ENCODE assay signal across 8 mouse cellular contexts in the genomic region with DNA sequence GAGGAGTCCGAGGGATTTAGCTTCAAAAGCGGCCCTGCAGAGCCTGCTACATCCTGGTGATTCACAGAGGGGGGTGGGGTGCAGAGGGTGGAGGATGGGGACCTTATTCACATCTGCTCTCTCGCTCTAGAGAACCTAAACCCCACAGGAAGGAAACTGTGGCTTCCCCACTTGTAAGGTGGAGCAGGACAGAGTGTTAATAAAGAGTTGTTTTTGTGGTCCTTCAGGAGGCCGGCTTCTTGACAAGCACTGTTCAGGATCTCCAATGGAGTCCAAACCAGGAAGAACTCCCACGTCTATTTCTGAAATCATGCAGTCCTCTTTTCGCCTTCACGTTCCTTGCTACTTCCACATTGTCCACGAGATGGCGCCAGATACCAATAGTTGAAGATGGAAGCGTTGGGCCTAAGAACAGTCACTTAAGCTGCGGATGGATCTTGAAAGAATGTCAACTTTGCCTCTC. TPM values are rescaled to one million over a fixed set of nuclear protein-coding genes. Genes with fewer than 3 reads are reported as not detected.
DNase-seq lines count a peak whose midpoint lies in the region; ATAC-seq and TF ChIP-seq lines count a peak whose summit lies in the region.

No protein-coding gene starts in this region.

- peak overlapping the region; percentile 40 for H3K4me2 ChIP-seq in embryonic facial prominence, embryonic 13.5 days
- peak overlapping the region; percentile 21; the same call in 1 of the 2 replicates for H3K4me2 ChIP-seq in kidney, embryonic 15.5 days
- H3K4me2 ChIP-seq in liver, embryonic 11.5 days: no peak overlapping the region
- no peak overlapping the region for H3K4me2 ChIP-seq in neural tube, embryonic 11.5 days (ENCODE audit: low read depth)
- 0 out of 2 replicates have a peak overlapping the region, but pooled peaks have one; percentile 11 for H3K4me2 ChIP-seq in stomach, postnatal 0 days (replicated peaks; ENCODE audit: low read depth)

- ATAC-seq in embryonic facial prominence, embryonic 13.5 days (ENCODE audit: insufficient number of reproducible peaks, insufficient read depth, low FRiP score, low TSS enrichment, low read depth): no peak
- ATAC-seq in kidney, embryonic 15.5 days (replicated peaks; ENCODE audit: low FRiP score): no peak
- ATAC-seq in liver, embryonic 11.5 days (replicated peaks; ENCODE audit: low FRiP score): peak; percentile 11; the same call in 1 of the 2 replicates
- ATAC-seq in neural tube, embryonic 11.5 days (ENCODE audit: insufficient read depth, low FRiP score, low TSS enrichment): peak; percentile 18
- no peak; the same call in 1 of the 2 replicates for ATAC-seq in stomach, postnatal 0 days (ENCODE audit: low FRiP score, low TSS enrichment)

- no peaks in the 10 kb centered on the region for H3K9me3 ChIP-seq in embryonic facial prominence, embryonic 13.5 days
- H3K9me3 ChIP-seq in kidney, embryonic 15.5 days (replicated peaks): no peaks in the 10 kb centered on the region
- no peaks in the 10 kb centered on the region for H3K9me3 ChIP-seq in liver, embryonic 11.5 days (ENCODE audit: control insufficient read depth, low read length)
- no peaks in the 10 kb centered on the region for H3K9me3 ChIP-seq in neural tube, embryonic 11.5 days (ENCODE audit: control insufficient read depth, low read length)
- no peaks in the 10 kb centered on the region for H3K9me3 ChIP-seq in stomach, postnatal 0 days (ENCODE audit: control insufficient read depth, low read length)

- H3K27me3 ChIP-seq in embryonic facial prominence, embryonic 13.5 days: peaks cover 10% of the 10 kb centered on the region
- 0 out of 2 replicates have a peak, but pooled peaks cover 9% of the 10 kb centered on the region for H3K27me3 ChIP-seq in kidney, embryonic 15.5 days
- no peaks in the 10 kb centered on the region; the same call in 1 of the 2 replicates for H3K27me3 ChIP-seq in liver, embryonic 11.5 days (replicated peaks; ENCODE audit: control insufficient read depth, insufficient read depth, low read length)
- H3K27me3 ChIP-seq in neural tube, embryonic 11.5 days (ENCODE audit: control insufficient read depth, insufficient read depth, low read length): no peaks in the 10 kb centered on the region
- no peaks in the 10 kb centered on the region for H3K27me3 ChIP-seq in stomach, postnatal 0 days (ENCODE audit: control insufficient read depth, insufficient read depth, low read length)

- H3K9ac ChIP-seq in embryonic facial prominence, embryonic 13.5 days: no peak overlapping the region
- H3K9ac ChIP-seq in kidney, embryonic 15.5 days: no peak overlapping the region
- no peak overlapping the region for H3K9ac ChIP-seq in liver, embryonic 11.5 days (ENCODE audit: low read depth, low read length)
- H3K9ac ChIP-seq in neural tube, embryonic 11.5 days (ENCODE audit: low read length): no peak overlapping the region
- peak overlapping the region; percentile 38; the same call in 1 of the 2 replicates for H3K9ac ChIP-seq in stomach, postnatal 0 days (ENCODE audit: low read length)

- DNase-seq in A20 (ENCODE audit: low read depth, low spot score): peak; percentile 69
- peak; percentile 78 to 81 for DNase-seq in adrenal gland, postnatal 36 days
- peak; percentile 69 to 78 for DNase-seq in heart, adult 9 months (ENCODE audit: low spot score in 2 of 2)
- DNase-seq in liver, embryonic 11.5 days (ENCODE audit: low spot score): peak; percentile 61
- peak; percentile 86 for DNase-seq in neural tube, embryonic 11.5 days (ENCODE audit: low spot score)
- peak; percentile 87 for DNase-seq in stomach, postnatal 0 days (ENCODE audit: low spot score)

- no peak for TF ChIP-seq EP300 in stomach, postnatal 0 days (optimal IDR thresholded peaks at IDR 0.05)

- H3K27ac ChIP-seq in embryonic facial prominence, embryonic 13.5 days: no peak overlapping the region
- no peak overlapping the region for H3K27ac ChIP-seq in kidney, embryonic 15.5 days
- no peak overlapping the region for H3K27ac ChIP-seq in liver, embryonic 11.5 days (ENCODE audit: low read depth, low read length)
- no peak overlapping the region for H3K27ac ChIP-seq in neural tube, embryonic 11.5 days (ENCODE audit: low read depth, low read length)
- H3K27ac ChIP-seq in stomach, postnatal 0 days (replicated peaks): no peak overlapping the region; the same call in 1 of the 2 replicates

- no peaks in the 10 kb centered on the region for H3K36me3 ChIP-seq in embryonic facial prominence, embryonic 13.5 days
- no peaks in the 10 kb centered on the region for H3K36me3 ChIP-seq in kidney, embryonic 15.5 days
- no peaks in the 10 kb centered on the region for H3K36me3 ChIP-seq in liver, embryonic 11.5 days (ENCODE audit: control insufficient read depth, insufficient read depth, low read length)
- H3K36me3 ChIP-seq in neural tube, embryonic 11.5 days (ENCODE audit: control insufficient read depth, insufficient read depth, low read length): no peaks in the 10 kb centered on the region
- H3K36me3 ChIP-seq in stomach, postnatal 0 days (ENCODE audit: control insufficient read depth, insufficient read depth, low read length): no peaks in the 10 kb centered on the region

- peaks cover 12% of the 10 kb centered on the region for H3K4me1 ChIP-seq in embryonic facial prominence, embryonic 13.5 days
- H3K4me1 ChIP-seq in kidney, embryonic 15.5 days: 0 out of 2 replicates have a peak, but pooled peaks cover 9% of the 10 kb centered on the region
- no peaks in the 10 kb centered on the region for H3K4me1 ChIP-seq in liver, embryonic 11.5 days (replicated peaks; ENCODE audit: control insufficient read depth, insufficient read depth, low read length)
- no peaks in the 10 kb centered on the region; the same call in 1 of the 2 replicates for H3K4me1 ChIP-seq in neural tube, embryonic 11.5 days (ENCODE audit: control insufficient read depth, insufficient read depth, low read length)
- no peaks in the 10 kb centered on the region for H3K4me1 ChIP-seq in stomach, postnatal 0 days (replicated peaks; ENCODE audit: control insufficient read depth, insufficient read depth)

- H3K4me3 ChIP-seq in embryonic facial prominence, embryonic 13.5 days: no peak overlapping the region
- H3K4me3 ChIP-seq in kidney, embryonic 15.5 days (replicated peaks): no peak overlapping the region
- no peak overlapping the region for H3K4me3 ChIP-seq in liver, embryonic 11.5 days (ENCODE audit: low read depth, low read length)
- no peak overlapping the region for H3K4me3 ChIP-seq in neural tube, embryonic 11.5 days (ENCODE audit: low read depth, low read length)
- no peak overlapping the region for H3K4me3 ChIP-seq in stomach, postnatal 0 days (ENCODE audit: low read depth, low read length)

- TF ChIP-seq CTCF in stomach, postnatal 0 days (IDR thresholded peaks at IDR 0.05; ENCODE audit: low read depth): peak; percentile 98

- WGBS in embryonic facial prominence, embryonic 13.5 days: 9% methylated on average over 11 of the region's 11 CpGs
- 7% methylated on average over 11 of the region's 11 CpGs for WGBS in kidney, embryonic 15.5 days
- 9% methylated on average over 11 of the region's 11 CpGs for WGBS in liver, embryonic 11.5 days
- 7% methylated on average over 11 of the region's 11 CpGs for WGBS in neural tube, embryonic 11.5 days
- 6% methylated on average over 11 of the region's 11 CpGs for WGBS in stomach, postnatal 0 days

RNA-seq across cellular contexts. Expression of gene A630076J17Rik, which starts 3.0 kb away (rescaled TPM):
- not detected for total RNA-seq in adrenal gland, postnatal 36 days (2021)
- not detected in 2 replicates for polyA plus RNA-seq in embryonic facial prominence, embryonic 13.5 days (2015; fragmentation: Nextera tagmentation; extraction: Ambion mirVana)
- polyA plus RNA-seq in kidney, embryonic 15.5 days (2015; fragmentation: Nextera tagmentation; extraction: Ambion mirVana): not detected in 2 replicates
- polyA plus RNA-seq in liver, embryonic 11.5 days (2014; fragmentation: Nextera tagmentation; extraction: Ambion mirVana): not detected in 2 replicates
- not detected in 2 replicates for polyA plus RNA-seq in neural tube, embryonic 11.5 days (2014; fragmentation: Nextera tagmentation; extraction: Ambion mirVana)
- polyA plus RNA-seq in stomach, postnatal 0 days (2015; fragmentation: Nextera tagmentation; extraction: Ambion mirVana): 28.1 and 32.7 TPM in 2 replicates

RNA-seq across cellular contexts. Expression of gene Prok1, which starts 6.1 kb away (rescaled TPM):
- 1 to 10 TPM; 1.1 to 1.7 TPM for total RNA-seq in adrenal gland, postnatal 36 days (2021)
- 0.13 TPM in 1 of 2 replicates, not detected in the other for polyA plus RNA-seq in embryonic facial prominence, embryonic 13.5 days (2015; fragmentation: Nextera tagmentation; extraction: Ambion mirVana)
- not detected in 2 replicates for polyA plus RNA-seq in kidney, embryonic 15.5 days (2015; fragmentation: Nextera tagmentation; extraction: Ambion mirVana)
- not detected in 2 replicates for polyA plus RNA-seq in liver, embryonic 11.5 days (2014; fragmentation: Nextera tagmentation; extraction: Ambion mirVana)
- not detected in 2 replicates for polyA plus RNA-seq in neural tube, embryonic 11.5 days (2014; fragmentation: Nextera tagmentation; extraction: Ambion mirVana)
- polyA plus RNA-seq in stomach, postnatal 0 days (2015; fragmentation: Nextera tagmentation; extraction: Ambion mirVana): 10.5 and 11.3 TPM in 2 replicates

RNA-seq across cellular contexts. Expression of gene Cym, which starts 11.8 kb away (rescaled TPM):
- under 1 TPM; 0.23 to 0.66 TPM for total RNA-seq in adrenal gland, postnatal 36 days (2021)
- polyA plus RNA-seq in embryonic facial prominence, embryonic 13.5 days (2015; fragmentation: Nextera tagmentation; extraction: Ambion mirVana): 0.34 and 1.4 TPM in 2 replicates
- 0.17 TPM in 1 of 2 replicates, not detected in the other for polyA plus RNA-seq in kidney, embryonic 15.5 days (2015; fragmentation: Nextera tagmentation; extraction: Ambion mirVana)
- polyA plus RNA-seq in liver, embryonic 11.5 days (2014; fragmentation: Nextera tagmentation; extraction: Ambion mirVana): 0.14 and 0.27 TPM in 2 replicates
- not detected in 2 replicates for polyA plus RNA-seq in neural tube, embryonic 11.5 days (2014; fragmentation: Nextera tagmentation; extraction: Ambion mirVana)
- polyA plus RNA-seq in stomach, postnatal 0 days (2015; fragmentation: Nextera tagmentation; extraction: Ambion mirVana): 69,611 and 75,506 TPM in 2 replicates

RNA-seq across cellular contexts. Expression of gene Lamtor5, which starts 45.3 kb away (rescaled TPM):
- total RNA-seq in adrenal gland, postnatal 36 days (2021): 10 to 100 TPM; 83.2 to 87.6 TPM
- polyA plus RNA-seq in embryonic facial prominence, embryonic 13.5 days (2015; fragmentation: Nextera tagmentation; extraction: Ambion mirVana): 194 and 201 TPM in 2 replicates
- polyA plus RNA-seq in kidney, embryonic 15.5 days (2015; fragmentation: Nextera tagmentation; extraction: Ambion mirVana): 192 and 199 TPM in 2 replicates
- 172 and 185 TPM in 2 replicates for polyA plus RNA-seq in liver, embryonic 11.5 days (2014; fragmentation: Nextera tagmentation; extraction: Ambion mirVana)
- polyA plus RNA-seq in neural tube, embryonic 11.5 days (2014; fragmentation: Nextera tagmentation; extraction: Ambion mirVana): 187 and 189 TPM in 2 replicates
- 186 and 189 TPM in 2 replicates for polyA plus RNA-seq in stomach, postnatal 0 days (2015; fragmentation: Nextera tagmentation; extraction: Ambion mirVana)

RNA-seq across cellular contexts. Expression of gene Kcna10, which starts 50.5 kb away (rescaled TPM):
- total RNA-seq in adrenal gland, postnatal 36 days (2021): not detected
- not detected in 2 replicates for polyA plus RNA-seq in embryonic facial prominence, embryonic 13.5 days (2015; fragmentation: Nextera tagmentation; extraction: Ambion mirVana)
- not detected in 2 replicates for polyA plus RNA-seq in kidney, embryonic 15.5 days (2015; fragmentation: Nextera tagmentation; extraction: Ambion mirVana)
- polyA plus RNA-seq in liver, embryonic 11.5 days (2014; fragmentation: Nextera tagmentation; extraction: Ambion mirVana): not detected in 2 replicates
- polyA plus RNA-seq in neural tube, embryonic 11.5 days (2014; fragmentation: Nextera tagmentation; extraction: Ambion mirVana): not detected in 2 replicates
- polyA plus RNA-seq in stomach, postnatal 0 days (2015; fragmentation: Nextera tagmentation; extraction: Ambion mirVana): not detected in 2 replicates

Comparison
In these comparisons a context has a peak if more than half of its experiments do, and no peak if none do; other contexts are left out.
1. ATAC-seq: peak in liver, embryonic 11.5 days (single experiment) and neural tube, embryonic 11.5 days (single experiment); none in embryonic facial prominence, embryonic 13.5 days (single experiment), kidney, embryonic 15.5 days (single experiment) and stomach, postnatal 0 days (single experiment).
2. H3K4me2 ChIP-seq: peak in embryonic facial prominence, embryonic 13.5 days (single experiment), kidney, embryonic 15.5 days (single experiment) and stomach, postnatal 0 days (single experiment); none in liver, embryonic 11.5 days (single experiment) and neural tube, embryonic 11.5 days (single experiment).
3. RNA of gene A630076J17Rik, which starts 3.0 kb away (polyA plus RNA-seq): 28.1 to 32.7 TPM in stomach, postnatal 0 days; not detected in kidney, embryonic 15.5 days, not detected in embryonic facial prominence, embryonic 13.5 days, not detected in liver, embryonic 11.5 days and not detected in neural tube, embryonic 11.5 days; every median in the first group is over 10 times any median in the second.
4. RNA of gene Prok1, which starts 6.1 kb away (polyA plus RNA-seq): 10.5 to 11.3 TPM in stomach, postnatal 0 days; 0.13 TPM in embryonic facial prominence, embryonic 13.5 days, not detected in kidney, embryonic 15.5 days, not detected in liver, embryonic 11.5 days and not detected in neural tube, embryonic 11.5 days; every median in the first group is over 10 times any median in the second.
5. RNA of gene Cym, which starts 11.8 kb away (polyA plus RNA-seq): 69,611 to 75,506 TPM in stomach, postnatal 0 days; 0.34 to 1.4 TPM in embryonic facial prominence, embryonic 13.5 days, 0.14 to 0.27 TPM in liver, embryonic 11.5 days, 0.17 TPM in kidney, embryonic 15.5 days and not detected in neural tube, embryonic 11.5 days; every median in the first group is over 1,000 times any median in the second.
6. Peak in every context shown above with its lines, with median percentiles within 50 percentile points of each other: DNase-seq.